17 mouse cellular contexts compared by ENCODE assay signal in the genomic region with DNA sequence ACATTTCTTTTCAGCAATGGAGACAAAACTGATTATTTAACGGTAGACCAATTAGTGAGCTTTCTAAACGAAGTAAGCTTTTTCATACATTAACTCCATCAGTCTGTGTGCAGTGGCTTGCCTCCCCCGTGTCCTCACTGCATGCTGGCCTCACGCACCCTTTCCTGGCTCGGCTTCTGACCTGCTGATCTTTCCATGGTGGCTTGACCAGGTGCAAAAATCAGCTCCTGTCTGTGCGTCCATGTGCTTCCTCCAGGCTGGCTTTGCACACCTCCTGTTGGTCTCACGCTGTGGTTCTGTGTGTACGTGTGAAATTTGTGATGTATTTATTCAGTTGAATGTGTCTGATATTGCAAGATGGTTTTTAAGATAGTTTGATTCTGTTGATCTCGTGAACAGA.
"Had no signal": no experiment of that assay in that cellular context is flagged by ENCODE, and none has a peak within 500 bp of the region (broad histone marks: within the 10 kb centered on the region; RNA-seq: fewer than 3 reads in every experiment).

No protein-coding gene starts in this region.

- H3K4me3 ChIP-seq: left cerebral cortex, adult 2 months; limb, embryonic 10.5 days; liver, embryonic 12.5 days; megakaryocyte, embryonic 14.5 days; midbrain, embryonic 15.5 days; neural tube, embryonic 13.5 days; stomach, embryonic 15.5 days had no signal

- H3K27ac ChIP-seq: left cerebral cortex, adult 2 months; limb, embryonic 10.5 days; liver, embryonic 12.5 days; macrophage; midbrain, embryonic 15.5 days; neural tube, embryonic 13.5 days; stomach, embryonic 15.5 days had no signal

- H3K9ac ChIP-seq: liver, embryonic 12.5 days; lung, embryonic 14.5 days; midbrain, embryonic 15.5 days; neural tube, embryonic 13.5 days; stomach, embryonic 15.5 days had no signal

- H3K4me2 ChIP-seq: liver, embryonic 12.5 days; lung, embryonic 14.5 days; midbrain, embryonic 11.5 days; midbrain, embryonic 15.5 days; neural tube, embryonic 13.5 days; stomach, embryonic 15.5 days had no signal

- H3K9me3 ChIP-seq: limb, embryonic 10.5 days; liver, embryonic 12.5 days; megakaryocyte, embryonic 14.5 days; midbrain, embryonic 15.5 days; neural tube, embryonic 13.5 days; stomach, embryonic 15.5 days had no signal

- H3K36me3 ChIP-seq: limb, embryonic 10.5 days; liver, embryonic 12.5 days; midbrain, embryonic 15.5 days; neural tube, embryonic 13.5 days; stomach, embryonic 15.5 days had no signal

- H3K27me3 ChIP-seq: liver, embryonic 12.5 days; megakaryocyte, embryonic 14.5 days; midbrain, embryonic 15.5 days; neural tube, embryonic 13.5 days; stomach, embryonic 15.5 days had no signal

- H3K4me1 ChIP-seq: limb, embryonic 10.5 days; liver, embryonic 12.5 days; midbrain, embryonic 15.5 days; neural tube, embryonic 13.5 days; stomach, embryonic 15.5 days had no signal

- ATAC-seq: liver, embryonic 12.5 days; midbrain, embryonic 15.5 days had no signal

- DNase-seq: kidney, postnatal 25 days; lung, embryonic 14.5 days; lung, postnatal 10 days; retina, postnatal 1 day; right cerebral cortex, postnatal 4 days; spleen, adult 18-20 months; thymus, adult 2 months; thymus, postnatal 25 days had no signal
